25 mouse cellular contexts compared by ENCODE assay signal in genomic region chr1:28602383-28602782, GRCm38 (mm10).
"Had no signal": no experiment of that assay in that cellular context is flagged by ENCODE, and none has a peak within 500 bp of the region (broad histone marks: within the 10 kb centered on the region; RNA-seq: fewer than 3 reads in every experiment).

No protein-coding gene starts in this region.

- H3K4me3 ChIP-seq: heart, adult 2 months; heart, embryonic 13.5 days; heart, embryonic 15.5 days; hindbrain, embryonic 13.5 days; hindbrain, embryonic 15.5 days; kidney, embryonic 15.5 days; limb, embryonic 13.5 days; limb, embryonic 15.5 days had no signal

- H3K36me3 ChIP-seq: heart, embryonic 13.5 days; heart, embryonic 15.5 days; hindbrain, embryonic 13.5 days; hindbrain, embryonic 15.5 days; kidney, embryonic 15.5 days; limb, embryonic 13.5 days; limb, embryonic 15.5 days had no signal

- ATAC-seq: hindbrain, postnatal 0 days; intestine, embryonic 16.5 days had no signal

- H3K27me3 ChIP-seq: heart, embryonic 13.5 days; heart, embryonic 15.5 days; hindbrain, embryonic 13.5 days; hindbrain, embryonic 15.5 days; kidney, embryonic 15.5 days; limb, embryonic 13.5 days; limb, embryonic 15.5 days had no signal

- H3K4me1 ChIP-seq: heart, embryonic 13.5 days; heart, embryonic 15.5 days; hindbrain, embryonic 13.5 days; hindbrain, embryonic 15.5 days; kidney, embryonic 15.5 days; limb, embryonic 13.5 days; limb, embryonic 15.5 days had no signal

- H3K27ac ChIP-seq: heart, adult 2 months; heart, embryonic 13.5 days; heart, embryonic 15.5 days; hindbrain, embryonic 13.5 days; hindbrain, embryonic 15.5 days; hindbrain, postnatal 0 days; kidney, embryonic 15.5 days; kidney, postnatal 0 days; limb, embryonic 13.5 days; limb, embryonic 15.5 days had no signal

- DNase-seq: gastrocnemius, postnatal 14 days; gastrocnemius, postnatal 36 days; heart, adult 11 months; heart, adult 2 months; heart, postnatal 14 days; heart, postnatal 36 days; kidney, adult 11 months; kidney, adult 2 months; kidney, adult 9 months; kidney, postnatal 14 days; kidney, postnatal 36 days; layer of hippocampus, adult 9-11 months; layer of hippocampus, postnatal 36 days; left cerebral cortex, postnatal 4 days had no signal

- H3K4me2 ChIP-seq: heart, embryonic 11.5 days; heart, embryonic 13.5 days; heart, embryonic 15.5 days; hindbrain, embryonic 13.5 days; hindbrain, embryonic 15.5 days; kidney, embryonic 15.5 days; limb, embryonic 13.5 days; limb, embryonic 15.5 days had no signal

- H3K9me3 ChIP-seq: heart, embryonic 13.5 days; heart, embryonic 15.5 days; hindbrain, embryonic 13.5 days; hindbrain, embryonic 15.5 days; kidney, embryonic 15.5 days; limb, embryonic 13.5 days; limb, embryonic 15.5 days had no signal

- H3K9ac ChIP-seq: heart, embryonic 13.5 days; heart, embryonic 15.5 days; hindbrain, embryonic 13.5 days; hindbrain, embryonic 15.5 days; kidney, embryonic 15.5 days; limb, embryonic 13.5 days; limb, embryonic 15.5 days had no signal
